Mouse (Mus musculus) neural tube, embryonic 14.5 days (tissue): Measurements from ENCODE around the gene Shisal1. TPM values are rescaled to one million over a fixed set of nuclear protein-coding genes. Genes with fewer than 3 reads are reported as not detected.

Experiments
- ATAC-seq: fragments of 200-750 bp; cut with Nextera tagmentation; 2 replicates; pipeline ENCODE4 v1.8.0; 2017; ENCODE audit warnings: low read depth, mild to moderate bottlenecking, moderate TSS enrichment, moderate library complexity
- H3K27ac ChIP-seq: fragments of 300-500 bp; sonication (generic); 2 replicates; pipeline ENCODE4 v1.5.1; 2014; ENCODE audit warnings: low read depth, mild to moderate bottlenecking, control low read depth, low read length, moderate library complexity, mixed read lengths
- H3K27me3 ChIP-seq: fragments of 300-500 bp; sonication (generic); 2 replicates; pipeline ENCODE4 v1.6.1; 2014; ENCODE audit warnings: low read length; ENCODE audit not compliant: control insufficient read depth, insufficient read depth
- H3K36me3 ChIP-seq: fragments of 300-500 bp; sonication (generic); 2 replicates; pipeline ENCODE4 v1.6.1; 2014; ENCODE audit warnings: low read length, mixed read lengths; ENCODE audit not compliant: control insufficient read depth, insufficient read depth
- H3K4me1 ChIP-seq: fragments of 300-500 bp; sonication (generic); 2 replicates; pipeline ENCODE4 v1.6.1; 2014; ENCODE audit warnings: low read length; ENCODE audit not compliant: control insufficient read depth, insufficient read depth
- H3K4me2 ChIP-seq: fragments of 300-500 bp; sonication (generic); 2 replicates; pipeline ENCODE4 v1.6.1; 2014; ENCODE audit warnings: mild to moderate bottlenecking, low read depth, low read length, control low read depth
- H3K4me3 ChIP-seq: fragments of 300-500 bp; sonication (generic); 2 replicates; pipeline ENCODE4 v1.5.1; 2014; ENCODE audit warnings: low read depth, low read length, control low read depth, mixed read lengths
- H3K9ac ChIP-seq: fragments of 300-500 bp; sonication (generic); replicated peaks from 2 replicates; pipeline ENCODE4 v1.6.1; 2014; ENCODE audit warnings: low read depth, mild to moderate bottlenecking, control low read depth, low read length, mixed read lengths
- H3K9me3 ChIP-seq: fragments of 300-500 bp; sonication (generic); 2 replicates; pipeline ENCODE4 v1.6.1; 2016; ENCODE audit warnings: low read length; ENCODE audit not compliant: control insufficient read depth
- WGBS: fragments of 180-500 bp; shearing (Covaris S2); extraction: QIAGEN DNeasy Blood & Tissue Kit; methylation state at CpG from one replicate; pipeline ENCODE4 v1.1.7; 2014; 5-methylcytosine and 5-hydroxymethylcytosine counted together
- polyA plus RNA-seq: library from polyadenylated mRNA; unstranded; fragments of >200 nt; fragmentation: Nextera tagmentation; extraction: Ambion mirVana; gene quantifications from 2 replicates; pipeline ENCODE4 v1.2.1, GENCODE M21; 2014

Shisal1 gene
- polyA plus RNA-seq, 1 experiment from 2014 or later, result 5.5 TPM

DNA sequence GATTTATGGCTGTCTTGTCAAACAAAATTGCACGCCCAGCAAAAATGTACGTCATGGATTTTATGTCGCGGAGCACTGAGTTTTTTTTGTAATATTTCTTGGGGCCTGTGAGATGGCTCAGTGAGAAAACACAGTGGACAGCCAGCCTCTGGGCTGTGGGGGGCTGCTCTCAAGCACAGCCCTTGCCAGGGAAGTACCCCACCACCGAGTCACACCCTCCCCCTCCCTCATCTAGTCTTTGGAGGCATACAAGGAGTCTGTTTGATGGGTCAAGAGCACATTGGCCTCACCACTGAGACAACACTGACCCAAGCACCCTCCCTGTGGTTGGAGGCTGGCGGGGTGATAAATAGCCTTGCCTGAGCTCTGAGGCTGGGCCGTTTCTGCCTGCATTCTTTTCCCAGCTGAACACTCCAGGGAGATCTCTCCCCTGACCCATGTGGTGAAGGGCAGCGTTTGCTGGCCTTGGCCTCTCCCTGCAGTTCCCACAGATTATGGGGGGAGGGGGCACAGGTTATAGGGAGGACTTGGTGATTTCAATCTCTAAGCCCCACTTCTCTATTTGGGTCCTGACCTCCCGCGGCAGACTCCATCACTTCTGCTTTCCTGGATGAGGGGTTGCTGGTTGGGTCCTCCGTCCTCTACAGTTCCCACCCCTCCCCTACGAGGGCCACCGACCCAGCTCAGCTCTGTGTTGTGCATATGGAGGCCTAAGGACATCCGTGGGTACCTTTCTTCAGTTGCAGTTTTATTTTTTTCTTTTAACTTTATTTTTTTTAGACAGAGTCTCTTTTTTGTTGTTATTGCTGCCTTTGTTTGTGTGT lies 96.8 kb downstream of the Shisal1 start:
- H3K27ac ChIP-seq, result peak overlapping the region; percentile 4; the same call in 1 of the 2 replicates
- no peaks in the 10 kb centered on the region for H3K9me3 ChIP-seq
- H3K9ac ChIP-seq, result no peak overlapping the region
- H3K4me3 ChIP-seq, result no peak overlapping the region
- H3K4me2 ChIP-seq, result no peak overlapping the region
- no peaks in the 10 kb centered on the region for H3K36me3 ChIP-seq
- WGBS, result 33% methylated on average over 14 of the region's 14 CpGs
- ATAC-seq, result peak; percentile 54; the same call in 1 of the 2 replicates
- H3K27me3 ChIP-seq, result no peaks in the 10 kb centered on the region
- H3K4me1 ChIP-seq, result peaks cover 8% of the 10 kb centered on the region; the same call in 1 of the 2 replicates

DNA sequence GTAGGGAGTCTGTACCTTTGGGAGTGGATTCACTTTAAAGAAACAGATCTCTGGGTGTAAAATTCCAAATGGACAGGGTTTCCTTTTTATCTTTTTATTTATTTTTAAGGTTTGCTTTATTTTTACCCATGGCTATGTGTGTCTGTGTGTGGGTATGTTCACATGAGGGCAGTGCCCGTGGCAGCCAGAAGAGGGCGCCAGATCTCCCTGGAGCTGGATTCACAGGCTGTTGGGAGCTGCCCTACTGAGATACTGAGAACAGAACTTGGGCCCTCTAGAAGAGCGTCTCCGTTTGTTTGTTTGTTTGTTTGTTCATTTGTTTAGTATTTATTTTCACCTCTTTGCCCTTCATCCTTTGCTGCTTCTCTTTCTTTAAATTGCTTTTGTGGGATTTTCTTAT lies 98.1 kb downstream of the Shisal1 start:
- no peaks in the 10 kb centered on the region for H3K9me3 ChIP-seq
- H3K27me3 ChIP-seq, result no peaks in the 10 kb centered on the region
- no peak overlapping the region for H3K27ac ChIP-seq
- no peaks in the 10 kb centered on the region for H3K36me3 ChIP-seq
- WGBS, result 95% methylated on average over 4 of the region's 4 CpGs
- peaks cover 10% of the 10 kb centered on the region; the same call in 1 of the 2 replicates for H3K4me1 ChIP-seq
- ATAC-seq, result no peak
- H3K9ac ChIP-seq, result no peak overlapping the region
- H3K4me2 ChIP-seq, result no peak overlapping the region
- no peak overlapping the region for H3K4me3 ChIP-seq

- H3K4me1 ChIP-seq, result peaks cover 5% of the 10 kb centered on the region; the same call in 1 of the 2 replicates
- no peaks in the 10 kb centered on the region for H3K27me3 ChIP-seq
- ATAC-seq, result no peak
- no peaks in the 10 kb centered on the region for H3K36me3 ChIP-seq
- H3K9me3 ChIP-seq, result no peaks in the 10 kb centered on the region
- no peak overlapping the region for H3K27ac ChIP-seq
- H3K9ac ChIP-seq, result no peak overlapping the region
- 69% methylated on average over 2 of the region's 2 CpGs for WGBS
- H3K4me2 ChIP-seq, result no peak overlapping the region
- no peak overlapping the region for H3K4me3 ChIP-seq
Measured at GRCm38 (mm10) chr15:84340926-84341325, 106.0 kb downstream of the Shisal1 start.

DNA sequence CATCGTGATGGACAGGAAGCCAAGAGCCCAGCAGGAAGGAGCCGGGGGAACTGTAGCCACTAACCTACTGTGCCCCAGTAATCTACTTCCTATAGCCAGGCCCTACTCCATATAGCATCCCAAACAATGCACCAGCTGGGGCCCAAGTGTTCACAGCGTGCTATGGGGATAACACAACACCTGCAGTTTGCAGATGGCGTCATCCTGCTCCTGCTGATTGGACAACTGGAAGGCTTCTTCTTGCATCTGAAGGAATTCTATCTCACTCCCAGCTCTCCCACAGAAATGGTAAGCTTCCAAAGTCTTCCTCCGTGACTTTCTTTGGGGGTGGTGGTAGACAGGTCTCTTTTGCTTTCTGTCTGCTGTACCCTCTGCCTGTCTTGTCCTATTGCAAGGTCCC lies 109.3 kb downstream of the Shisal1 start:
- WGBS, result 60% methylated on average over 5 of the region's 5 CpGs
- no peak overlapping the region for H3K9ac ChIP-seq
- no peak overlapping the region for H3K4me2 ChIP-seq
- no peak overlapping the region for H3K27ac ChIP-seq
- no peak for ATAC-seq
- no peaks in the 10 kb centered on the region for H3K36me3 ChIP-seq
- no peak overlapping the region for H3K4me3 ChIP-seq
- no peaks in the 10 kb centered on the region for H3K27me3 ChIP-seq
- no peaks in the 10 kb centered on the region for H3K4me1 ChIP-seq
- no peaks in the 10 kb centered on the region for H3K9me3 ChIP-seq

- no peak for ATAC-seq
- no peak overlapping the region for H3K27ac ChIP-seq
- no peaks in the 10 kb centered on the region for H3K36me3 ChIP-seq
Measured at GRCm38 (mm10) chr15:84336281-84336817, 110.5 kb downstream of the Shisal1 start.

DNA sequence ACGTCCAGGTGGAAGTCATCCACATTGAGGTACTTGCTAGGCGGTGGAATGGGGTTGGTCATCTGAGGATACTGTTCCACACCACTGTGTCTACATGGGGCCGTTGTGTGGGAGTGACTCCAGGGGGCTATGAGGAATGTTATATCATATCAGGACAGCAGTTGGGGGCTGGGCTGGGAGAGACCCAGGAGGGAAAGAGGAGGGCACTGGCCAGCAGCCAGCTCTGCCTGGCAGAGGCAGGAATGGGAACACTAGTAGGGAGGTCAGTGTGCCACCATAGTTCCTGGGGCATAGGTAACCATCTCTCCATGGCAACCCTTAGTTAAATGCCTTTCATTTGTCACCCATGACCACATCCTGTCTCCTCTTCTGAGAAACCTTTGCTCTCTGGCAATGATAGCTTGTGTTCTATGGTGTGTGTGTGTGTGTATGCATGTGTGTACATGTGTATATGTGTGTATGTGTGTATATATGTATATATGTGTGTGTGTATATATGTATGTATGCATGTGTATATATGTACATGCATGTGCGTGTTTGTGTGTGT lies 115.8 kb downstream of the Shisal1 start:
- 84% methylated on average over 4 of the region's 4 CpGs for WGBS
- Histone ChIP-seq H3K4me3 (no peak overlapping the region), H3K9ac (no peak overlapping the region), H3K4me2 (no peak overlapping the region), H3K9me3 (no peaks in the 10 kb centered on the region), H3K27ac (no peak overlapping the region), H3K27me3 (no peaks in the 10 kb centered on the region), H3K36me3 (no peaks in the 10 kb centered on the region), H3K4me1 (no peaks in the 10 kb centered on the region)
- ATAC-seq, result no peak

More at GRCm38 (mm10) chr15:84336281-84336817, 110.5 kb downstream of the Shisal1 start:
- no peaks in the 10 kb centered on the region for H3K27me3 ChIP-seq
- H3K4me1 ChIP-seq, result no peaks in the 10 kb centered on the region
- H3K9ac ChIP-seq, result no peak overlapping the region
- no peak overlapping the region for H3K4me2 ChIP-seq
- H3K9me3 ChIP-seq, result no peaks in the 10 kb centered on the region
- no peak overlapping the region for H3K4me3 ChIP-seq
- 69% methylated on average over 12 of the region's 12 CpGs for WGBS

- Histone ChIP-seq H3K4me3 (no peak overlapping the region), H3K36me3 (no peaks in the 10 kb centered on the region), H3K4me2 (no peak overlapping the region), H3K27me3 (no peaks in the 10 kb centered on the region), H3K27ac (no peak overlapping the region), H3K9ac (no peak overlapping the region), H3K4me1 (no peaks in the 10 kb centered on the region), H3K9me3 (no peaks in the 10 kb centered on the region)
- ATAC-seq, result no peak
- 92% methylated on average over 8 of the region's 8 CpGs for WGBS
Measured at GRCm38 (mm10) chr15:84329940-84330339, 117.0 kb downstream of the Shisal1 start.
